Mouse (Mus musculus): Measurements from ENCODE around the gene Plxnb3.

The Plxnb3 gene

GRCm38 (mm10) chrX:73785666-73786065 is 28.8 kb downstream of the Plxnb3 start:
- no peak for DNase-seq (ENCODE audit: low spot score in 2 of 2)

- peak; percentile 85 for DNase-seq (ENCODE audit: low spot score in 2 of 2)
Observed at GRCm38 (mm10) chrX:73786364-73787224, 29.7 kb downstream of the Plxnb3 start, which contains the start of the genes Idh3g and Ssr4. Idh3g (minus strand) TSS chrX:73786897. Ssr4 (plus strand) TSS chrX:73787028.

GRCm38 (mm10) chrX:73787225-73787558 is 30.3 kb downstream of the Plxnb3 start:
- no peak for DNase-seq (ENCODE audit: low spot score in 2 of 2)

- DNase-seq (ENCODE audit: low spot score in 2 of 2), result no peak
Observed at GRCm38 (mm10) chrX:73788501-73788900, 31.6 kb downstream of the Plxnb3 start.

GRCm38 (mm10) chrX:73793039-73793438 is 36.1 kb downstream of the Plxnb3 start:
- DNase-seq (ENCODE audit: low spot score in 2 of 2), result no peak

GRCm38 (mm10) chrX:73793505-73793904 is 36.6 kb downstream of the Plxnb3 start:
- no peak for DNase-seq (ENCODE audit: low spot score in 2 of 2)

- DNase-seq (ENCODE audit: low spot score in 2 of 2), result no peak
Observed at GRCm38 (mm10) chrX:73797511-73797910, 40.6 kb downstream of the Plxnb3 start.

- DNase-seq (ENCODE audit: low spot score in 2 of 2), result peak in 1 of 2 experiments; percentile 53
Observed at GRCm38 (mm10) chrX:73798502-73798901, 41.6 kb downstream of the Plxnb3 start.

GRCm38 (mm10) chrX:73805814-73806213 is 48.9 kb downstream of the Plxnb3 start:
- no peak for DNase-seq (ENCODE audit: low spot score in 2 of 2)

- no peak for DNase-seq (ENCODE audit: low spot score in 2 of 2)
Observed at GRCm38 (mm10) chrX:73815072-73815471, 58.2 kb downstream of the Plxnb3 start.

- DNase-seq (ENCODE audit: low spot score in 2 of 2), result no peak
Observed at GRCm38 (mm10) chrX:73816596-73817314, 59.9 kb downstream of the Plxnb3 start.
